Mouse (Mus musculus) olfactory bulb, adult 2 months (tissue): Measurements from ENCODE around the gene Ccnj.

Experiments
- CTCF ChIP-seq: fragments of 200-500 bp; IDR thresholded peaks from 2 replicates; pipeline ENCODE4 v1.5.1; 2012; ENCODE audit warnings: low read depth, mild to moderate bottlenecking, low read length, moderate library complexity; ENCODE audit not compliant: insufficient read depth
- POLR2A ChIP-seq: fragments of 200-500 bp; IDR thresholded peaks from 2 replicates; pipeline ENCODE4 v1.6.1; 2012; ENCODE audit warnings: mild to moderate bottlenecking, low read depth, low read length, moderate library complexity; ENCODE audit not compliant: insufficient read depth

GRCm38 (mm10) chr19:40838205-40838604 lies 7.1 kb downstream of the Ccnj start:
- TF ChIP-seq CTCF (no peak), POLR2A (no peak)
